Mouse (Mus musculus): ENCODE data around the gene Pde4b. TPM values are rescaled to one million over a fixed set of nuclear protein-coding genes. Genes with fewer than 3 reads are reported as not detected.
A peak's percentile ranks its signal among the peaks of the same experiment; 100 is the strongest.
"Not testable (repeated sequence)": the region's sequence is repeated elsewhere in the genome, so short reads cannot be mapped to it uniquely, and the experiment has no call there.

Gene Pde4b
- total RNA-seq, 1 experiment from 2014 or later, result 10.2 TPM

GRCm38 (mm10) chr4:102480830-102481484 lies 393.6 kb downstream of the Pde4b start:
- DNase-seq, result peak; percentile 21

GRCm38 (mm10) chr4:102483354-102484018 lies 396.1 kb downstream of the Pde4b start:
- DNase-seq, result no peak

GRCm38 (mm10) chr4:102484738-102485137 lies 397.4 kb downstream of the Pde4b start:
- DNase-seq, result no peak

- DNase-seq, result no peak
Measured at GRCm38 (mm10) chr4:102486134-102486920, 399.0 kb downstream of the Pde4b start.

GRCm38 (mm10) chr4:102486921-102487240 lies 399.5 kb downstream of the Pde4b start:
- no peak for DNase-seq

- no peak for DNase-seq
Measured at GRCm38 (mm10) chr4:102488000-102488399, 400.7 kb downstream of the Pde4b start.

GRCm38 (mm10) chr4:102491468-102492123 lies 404.3 kb downstream of the Pde4b start:
- no peak for DNase-seq

- no peak for DNase-seq
Measured at GRCm38 (mm10) chr4:102492911-102493310, 405.6 kb downstream of the Pde4b start.

GRCm38 (mm10) chr4:102493342-102494128 lies 406.2 kb downstream of the Pde4b start:
- DNase-seq, result no peak

- not testable (repeated sequence) for DNase-seq
Measured at GRCm38 (mm10) chr4:102494203-102494602, 406.9 kb downstream of the Pde4b start.

GRCm38 (mm10) chr4:102495001-102495400 lies 407.7 kb downstream of the Pde4b start:
- DNase-seq, result no peak

- DNase-seq, result no peak
Measured at GRCm38 (mm10) chr4:102495474-102495873, 408.1 kb downstream of the Pde4b start.

- no peak for DNase-seq
Measured at GRCm38 (mm10) chr4:102496269-102497177, 409.2 kb downstream of the Pde4b start.

GRCm38 (mm10) chr4:102497221-102497620 lies 409.9 kb downstream of the Pde4b start:
- no peak for DNase-seq

GRCm38 (mm10) chr4:102498169-102498919 lies 411.0 kb downstream of the Pde4b start:
- no peak for DNase-seq

GRCm38 (mm10) chr4:102498920-102499316 lies 411.6 kb downstream of the Pde4b start:
- no peak for DNase-seq

GRCm38 (mm10) chr4:102505714-102506113 lies 418.4 kb downstream of the Pde4b start:
- DNase-seq, result no peak

- DNase-seq, result no peak
Measured at GRCm38 (mm10) chr4:102506376-102507280, 419.3 kb downstream of the Pde4b start.

GRCm38 (mm10) chr4:102507344-102507743 lies 420.0 kb downstream of the Pde4b start:
- no peak for DNase-seq
